Mouse (Mus musculus) bone marrow, adult 2 months (tissue): ENCODE results near the gene Lrrc10.

Experiments
- CTCF ChIP-seq: fragments of 200-500 bp; IDR thresholded peaks from 2 replicates; pipeline ENCODE4 v1.5.1; 2011; ENCODE audit warnings: low read length, control low read depth; ENCODE audit not compliant: control insufficient read depth, insufficient read depth
- POLR2A ChIP-seq: fragments of 200-500 bp; IDR thresholded peaks from 2 replicates; pipeline ENCODE4 v1.6.1; 2011; ENCODE audit warnings: low read depth, mild to moderate bottlenecking, control low read depth, low read length, borderline replicate concordance; ENCODE audit not compliant: control insufficient read depth

- TF ChIP-seq POLR2A = no peak
- TF ChIP-seq CTCF = no peak
These were observed 28.0 kb downstream of the Lrrc10 start for GRCm38 (mm10) chr10:117073176-117073575.
